Mouse (Mus musculus): Measurements from ENCODE around the gene Cryba2. TPM values are rescaled to one million over a fixed set of nuclear protein-coding genes. Genes with fewer than 3 reads are reported as not detected.
A peak's percentile ranks its signal among the peaks of the same experiment; 100 is the strongest.

Gene Cryba2
- polyA plus RNA-seq, 1 experiment: 1.4 TPM

DNA sequence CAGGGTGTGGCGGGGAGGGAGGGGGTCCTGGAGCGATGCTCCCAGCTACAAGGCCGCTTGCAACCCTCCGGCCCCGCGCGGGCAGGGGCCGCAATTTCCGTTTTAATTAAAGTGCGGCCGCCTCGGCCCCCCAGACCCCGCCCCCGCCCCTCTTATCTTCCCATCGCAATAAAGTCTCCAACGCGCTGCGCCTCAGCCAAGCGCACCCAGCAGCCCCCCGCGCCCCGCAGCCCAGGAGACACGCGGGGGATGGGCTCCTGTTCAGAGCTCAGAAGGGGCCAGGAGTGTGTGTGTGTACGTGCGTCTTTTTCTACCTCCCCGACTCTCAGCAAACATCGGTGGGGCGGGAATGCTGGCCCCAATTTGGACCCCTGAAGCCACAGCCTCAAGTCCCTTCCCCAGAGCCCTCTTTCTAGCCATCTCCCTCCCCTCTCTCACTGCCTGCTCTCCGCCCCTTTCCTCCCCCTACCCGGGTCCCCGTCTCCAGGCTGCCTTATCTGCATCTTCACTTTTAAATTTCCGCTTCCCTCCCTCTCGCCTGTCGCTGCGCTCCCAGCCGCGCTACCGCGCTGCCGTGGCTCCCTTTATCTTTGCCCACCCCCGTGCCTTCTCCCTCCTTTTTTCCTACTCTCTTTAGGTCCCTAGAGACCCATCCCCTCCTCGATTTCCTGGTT is 7.4 kb downstream of the Cryba2 start, which contains the start of gene Fev:
Fev (minus strand) TSS at position 51 of the 674 bp plus-strand sequence.
- TF ChIP-seq CTCF (IDR thresholded peaks at IDR 0.05; ENCODE audit: extremely low read depth, insufficient read depth, low read length): no peak
- TF ChIP-seq POLR2A (IDR thresholded peaks at IDR 0.05; ENCODE audit: extremely low read depth, insufficient read depth, low read length): no peak
- Histone ChIP-seq H3K4me3 (ENCODE audit: insufficient read depth, low read length) (no peak within 1 kb of the TSS), H3K27ac (ENCODE audit: insufficient read depth, low read length) (no peak within 1 kb of the TSS), H3K4me1 (ENCODE audit: control insufficient read depth, insufficient read depth, low read length) (no peaks in the 10 kb centered on the region)

DNA sequence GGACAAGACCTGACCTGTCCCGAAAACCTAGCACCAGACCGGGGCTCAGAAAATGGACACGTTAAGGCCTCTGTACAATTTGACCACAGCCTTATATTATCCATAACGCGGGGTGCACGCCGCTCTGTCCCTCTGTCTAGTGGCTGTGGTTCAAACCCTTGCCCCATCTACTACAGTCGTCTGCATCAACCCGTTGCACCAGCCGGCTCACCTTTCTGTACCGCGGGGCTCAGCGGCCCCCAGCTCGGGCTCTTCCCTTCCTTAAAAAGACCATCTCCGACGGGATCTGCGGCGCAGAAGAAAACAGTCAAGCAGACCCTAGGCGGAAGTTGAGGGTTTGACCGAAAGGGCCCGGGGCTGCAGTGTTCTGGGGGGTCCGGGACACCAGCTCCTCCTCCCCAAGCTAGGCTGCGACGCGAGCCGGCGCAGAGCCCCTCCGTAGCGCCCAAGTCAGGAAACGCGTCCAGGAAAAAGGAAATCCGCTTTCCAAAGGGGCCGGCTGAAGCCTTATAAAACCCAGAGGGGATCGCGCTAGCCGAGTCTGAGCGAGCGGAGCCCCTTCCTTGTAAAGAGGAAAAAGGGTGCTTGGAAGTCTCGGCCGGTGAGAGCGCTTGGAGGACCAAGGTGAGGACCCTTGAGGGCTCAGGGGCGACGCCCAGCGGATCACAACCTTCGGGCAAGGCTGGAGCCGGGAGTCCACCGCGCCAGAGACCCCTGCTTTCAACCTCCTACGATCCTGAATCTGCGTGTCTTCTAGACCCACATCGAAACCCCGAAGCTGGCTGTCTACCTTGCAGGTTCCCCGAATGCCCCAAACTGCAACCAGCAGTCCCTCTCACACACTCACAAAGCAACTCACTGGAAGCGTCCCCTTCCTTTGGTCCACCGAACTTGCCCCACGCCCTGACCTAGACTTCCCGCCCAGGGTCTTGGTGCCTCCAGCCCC is 8.5 kb downstream of the Cryba2 start:
- TF ChIP-seq CTCF (IDR thresholded peaks at IDR 0.05; ENCODE audit: extremely low read depth, insufficient read depth, low read length) (no peak), POLR2A (IDR thresholded peaks at IDR 0.05; ENCODE audit: extremely low read depth, insufficient read depth, low read length) (no peak)
- H3K4me3 ChIP-seq (ENCODE audit: insufficient read depth, low read length): no peak overlapping the region
- H3K27ac ChIP-seq (ENCODE audit: insufficient read depth, low read length): no peak overlapping the region
- no peaks in the 10 kb centered on the region for H3K4me1 ChIP-seq (ENCODE audit: control insufficient read depth, insufficient read depth, low read length)

DNA sequence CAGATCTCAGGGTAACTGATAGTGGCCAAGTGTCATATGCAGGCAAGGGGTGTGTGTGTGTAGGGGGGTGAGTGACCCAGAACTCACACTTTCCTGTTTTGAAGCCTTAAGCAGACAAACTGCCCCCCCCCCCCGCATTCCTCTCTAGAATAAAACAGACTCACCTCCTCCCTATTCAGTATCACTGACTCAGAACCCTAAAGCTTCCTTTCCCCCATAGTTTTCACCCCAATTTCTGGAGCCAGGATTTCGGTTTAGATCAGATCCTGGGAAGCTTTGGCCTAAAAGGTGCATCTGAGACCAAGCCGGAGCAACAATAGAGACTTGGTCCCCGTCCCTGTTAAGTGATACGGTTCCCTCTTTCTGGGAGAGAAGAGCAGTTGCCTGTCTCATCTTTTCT is 9.5 kb downstream of the Cryba2 start:
- Histone ChIP-seq H3K27ac (ENCODE audit: insufficient read depth, low read length) (no peak overlapping the region), H3K4me3 (ENCODE audit: insufficient read depth, low read length) (no peak overlapping the region), H3K4me1 (ENCODE audit: control insufficient read depth, insufficient read depth, low read length) (no peaks in the 10 kb centered on the region)
- no peak for TF ChIP-seq POLR2A (IDR thresholded peaks at IDR 0.05; ENCODE audit: extremely low read depth, insufficient read depth, low read length)
- no peak for TF ChIP-seq CTCF (IDR thresholded peaks at IDR 0.05; ENCODE audit: extremely low read depth, insufficient read depth, low read length)

DNA sequence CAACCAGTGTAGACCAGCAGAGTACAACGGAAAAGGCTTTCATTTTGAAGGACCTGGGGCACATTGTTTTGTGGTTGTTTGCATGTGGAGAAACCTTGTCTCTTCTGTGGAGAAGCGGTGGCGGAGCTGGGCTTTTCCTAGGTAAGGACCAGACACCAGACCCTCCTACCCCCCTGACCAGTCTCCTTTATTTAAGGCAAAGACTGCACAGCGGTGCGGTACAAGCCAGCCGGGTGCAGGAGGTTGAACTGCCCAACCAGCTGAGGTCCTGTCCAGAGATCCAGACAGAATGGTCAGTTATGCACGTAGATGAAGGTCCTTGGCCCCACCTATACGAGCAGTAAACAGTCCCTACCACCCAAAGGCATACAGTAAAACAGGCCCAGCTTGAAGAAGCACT is 10.1 kb downstream of the Cryba2 start:
- no peak for TF ChIP-seq POLR2A (IDR thresholded peaks at IDR 0.05; ENCODE audit: extremely low read depth, insufficient read depth, low read length)
- TF ChIP-seq CTCF (IDR thresholded peaks at IDR 0.05; ENCODE audit: extremely low read depth, insufficient read depth, low read length): no peak
- Histone ChIP-seq H3K27ac (ENCODE audit: insufficient read depth, low read length) (no peak overlapping the region), H3K4me3 (ENCODE audit: insufficient read depth, low read length) (no peak overlapping the region; the same call in 1 of the 2 replicates), H3K4me1 (ENCODE audit: control insufficient read depth, insufficient read depth, low read length) (no peaks in the 10 kb centered on the region)

DNA sequence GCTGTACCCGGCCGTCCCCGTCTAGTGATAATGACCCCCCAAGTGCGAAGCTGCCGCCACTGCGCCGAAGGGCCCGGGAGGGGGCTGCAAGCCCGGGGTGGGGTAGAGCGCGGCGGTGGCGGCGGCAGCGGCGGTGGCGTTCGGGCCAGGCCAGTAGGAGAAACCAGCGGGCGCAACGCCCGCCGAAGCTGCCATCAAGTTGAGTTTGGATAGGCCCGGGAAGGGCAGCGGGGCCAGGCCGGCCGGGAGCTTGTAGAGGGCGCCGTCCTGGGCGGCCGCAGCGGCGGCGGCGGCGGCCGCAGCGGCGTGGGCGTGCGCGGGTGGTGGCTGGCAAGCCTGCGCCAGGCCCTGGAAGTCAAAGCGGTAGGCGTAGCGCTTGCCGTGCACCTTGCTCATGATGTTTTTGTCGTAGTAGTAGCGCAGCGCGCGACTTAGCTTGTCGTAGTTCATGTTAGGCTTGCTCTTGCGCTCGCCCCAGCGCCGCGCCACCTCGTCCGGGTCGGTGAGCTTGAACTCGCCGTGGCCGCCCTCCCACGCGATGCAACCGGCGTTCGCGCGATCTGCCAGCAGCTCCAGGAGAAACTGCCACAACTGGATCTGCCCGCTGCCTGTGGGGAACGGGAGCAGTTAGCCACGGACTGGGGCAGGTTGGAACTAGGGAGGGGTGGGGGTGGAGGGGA is 10.7 kb downstream of the Cryba2 start:
- no peak overlapping the region for H3K27ac ChIP-seq (ENCODE audit: insufficient read depth, low read length)
- H3K4me3 ChIP-seq (ENCODE audit: insufficient read depth, low read length): peak overlapping the region; percentile 36; the same call in 1 of the 2 replicates
- TF ChIP-seq CTCF (IDR thresholded peaks at IDR 0.05; ENCODE audit: extremely low read depth, insufficient read depth, low read length) (no peak), POLR2A (IDR thresholded peaks at IDR 0.05; ENCODE audit: extremely low read depth, insufficient read depth, low read length) (no peak)
- no peaks in the 10 kb centered on the region for H3K4me1 ChIP-seq (ENCODE audit: control insufficient read depth, insufficient read depth, low read length)

DNA sequence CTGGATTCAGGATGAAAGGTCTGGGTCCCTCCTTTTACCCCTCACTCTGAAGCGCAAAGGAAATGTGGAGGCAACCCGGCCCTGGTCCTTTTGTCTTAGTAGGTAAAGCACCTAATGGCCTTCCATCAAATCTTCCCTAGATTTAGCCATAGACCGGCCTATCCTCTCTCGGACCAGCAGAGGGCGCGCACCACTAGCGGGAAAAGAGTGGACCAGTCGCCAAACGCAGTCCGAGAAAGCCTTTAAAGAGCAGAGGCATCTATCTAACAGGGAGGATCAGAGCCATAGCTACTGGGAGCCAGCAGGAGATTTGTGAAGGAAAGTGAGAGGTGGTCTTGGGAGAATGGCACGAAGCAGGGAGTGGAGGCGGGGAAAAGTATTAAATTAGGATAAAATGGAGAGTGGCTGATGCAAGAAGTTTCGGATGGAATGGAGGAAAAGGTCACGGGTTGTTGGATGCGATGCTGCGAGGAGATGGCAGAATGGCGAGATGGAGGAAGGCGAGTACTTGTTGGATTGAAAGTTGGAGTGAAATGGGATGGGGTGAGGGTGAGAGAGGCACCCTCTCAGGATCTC is 12.1 kb downstream of the Cryba2 start:
- Histone ChIP-seq H3K4me1 (ENCODE audit: control insufficient read depth, insufficient read depth, low read length) (no peaks in the 10 kb centered on the region), H3K27ac (ENCODE audit: insufficient read depth, low read length) (no peak overlapping the region), H3K4me3 (ENCODE audit: insufficient read depth, low read length) (no peak overlapping the region)
- TF ChIP-seq CTCF (IDR thresholded peaks at IDR 0.05; ENCODE audit: extremely low read depth, insufficient read depth, low read length) (peak; percentile 84), POLR2A (IDR thresholded peaks at IDR 0.05; ENCODE audit: extremely low read depth, insufficient read depth, low read length) (no peak)

DNA sequence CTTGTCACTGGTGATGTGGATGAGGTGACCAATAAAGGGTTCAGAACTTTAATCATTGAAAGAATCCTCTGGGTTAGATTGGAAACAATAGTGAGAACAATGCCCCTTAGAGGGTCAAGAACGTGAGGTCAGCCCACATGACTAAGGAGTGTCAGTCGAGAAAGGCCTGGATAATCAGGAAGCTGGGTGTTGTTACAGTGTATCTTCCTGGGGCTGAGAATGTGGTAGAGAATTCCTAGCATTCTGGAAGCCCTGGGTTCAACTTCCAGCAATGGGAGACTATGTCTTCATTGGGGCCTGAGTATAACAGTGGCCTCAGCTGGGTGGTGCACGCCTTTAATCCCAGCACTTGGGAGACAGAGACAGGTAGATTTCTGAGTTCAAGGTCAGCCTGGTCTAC is 15.7 kb downstream of the Cryba2 start:
- no peaks in the 10 kb centered on the region for H3K4me1 ChIP-seq (ENCODE audit: control insufficient read depth, insufficient read depth, low read length)
- TF ChIP-seq CTCF (IDR thresholded peaks at IDR 0.05; ENCODE audit: extremely low read depth, insufficient read depth, low read length) (no peak), POLR2A (IDR thresholded peaks at IDR 0.05; ENCODE audit: extremely low read depth, insufficient read depth, low read length) (no peak)
- no peak overlapping the region for H3K27ac ChIP-seq (ENCODE audit: insufficient read depth, low read length)
- no peak overlapping the region for H3K4me3 ChIP-seq (ENCODE audit: insufficient read depth, low read length)

DNA sequence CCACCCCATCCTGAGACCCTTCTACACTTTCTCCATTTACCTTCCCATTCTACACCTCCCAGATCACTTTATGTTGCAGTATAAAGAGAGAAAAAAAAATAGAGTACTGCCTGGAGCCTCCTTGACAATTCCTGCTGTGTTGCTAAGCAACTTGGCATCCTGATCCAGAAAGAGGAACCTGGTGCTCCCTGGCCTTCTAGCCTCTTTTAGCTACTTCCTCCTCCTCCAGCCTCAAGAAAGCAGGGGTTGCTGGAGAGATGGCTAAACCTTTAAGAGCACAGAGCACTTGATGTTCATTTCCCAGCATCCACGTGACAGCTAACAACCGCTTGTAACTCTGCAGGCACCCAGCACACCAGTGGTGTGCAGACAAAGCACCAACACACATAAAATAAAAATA is 20.7 kb downstream of the Cryba2 start:
- no peak overlapping the region for H3K4me3 ChIP-seq (ENCODE audit: insufficient read depth, low read length)
- no peak overlapping the region for H3K27ac ChIP-seq (ENCODE audit: insufficient read depth, low read length)
- TF ChIP-seq POLR2A (IDR thresholded peaks at IDR 0.05; ENCODE audit: extremely low read depth, insufficient read depth, low read length): no peak
- no peak for TF ChIP-seq CTCF (IDR thresholded peaks at IDR 0.05; ENCODE audit: extremely low read depth, insufficient read depth, low read length)
- no peaks in the 10 kb centered on the region for H3K4me1 ChIP-seq (ENCODE audit: control insufficient read depth, insufficient read depth, low read length)

DNA sequence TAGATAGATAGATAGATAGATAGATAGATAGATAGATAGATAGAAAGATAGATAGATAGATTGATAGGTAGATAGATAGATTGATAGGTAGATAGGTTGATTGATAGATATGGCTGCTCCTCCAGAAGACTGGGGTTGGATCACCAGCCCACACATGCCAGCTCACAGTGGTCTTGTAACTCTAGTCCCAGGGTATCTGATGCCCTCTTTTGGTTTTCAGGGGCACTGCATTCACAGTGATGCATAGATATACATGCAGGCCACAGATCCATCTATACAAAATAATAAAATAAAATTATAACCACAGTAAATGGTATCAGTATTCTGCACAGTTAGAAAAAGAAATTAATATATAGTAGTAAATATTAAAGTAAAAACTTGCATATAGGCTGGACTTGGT is 31.2 kb downstream of the Cryba2 start:
- Histone ChIP-seq H3K4me1 (ENCODE audit: control insufficient read depth, insufficient read depth, low read length) (peaks cover 6% of the 10 kb centered on the region), H3K27ac (ENCODE audit: insufficient read depth, low read length) (no peak overlapping the region), H3K4me3 (ENCODE audit: insufficient read depth, low read length) (no peak overlapping the region)
- TF ChIP-seq POLR2A (IDR thresholded peaks at IDR 0.05; ENCODE audit: extremely low read depth, insufficient read depth, low read length) (no peak), CTCF (IDR thresholded peaks at IDR 0.05; ENCODE audit: extremely low read depth, insufficient read depth, low read length) (0 out of 2 replicates have a peak, but pooled peaks have one; percentile 15)

Measured in cortical plate, adult 2 months (tissue).